In the genomic region with DNA sequence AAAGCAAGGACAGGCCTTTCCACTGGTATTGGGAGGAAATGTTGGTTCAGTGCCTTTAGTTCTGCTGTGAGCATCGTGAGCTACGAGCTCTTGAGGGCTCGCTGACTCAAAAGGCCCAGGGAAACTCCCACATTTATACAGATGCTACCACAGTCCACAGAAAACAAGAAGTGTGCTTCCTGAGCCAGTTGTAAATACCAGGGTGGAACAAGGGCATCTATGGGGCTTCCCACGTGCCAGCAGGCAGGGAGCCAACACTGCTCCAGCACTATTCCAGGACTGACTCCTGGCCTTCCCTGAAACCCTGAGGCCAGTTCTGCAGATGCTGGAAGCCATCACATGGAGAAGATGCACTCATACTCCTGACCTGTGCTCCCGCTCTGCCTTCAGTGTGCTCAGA, we compare ENCODE assay signal across 12 mouse cellular contexts.
A peak's percentile ranks its signal among the peaks of the same experiment; 100 is the strongest.
DNase-seq lines count a peak whose midpoint lies in the region; ATAC-seq and TF ChIP-seq lines count a peak whose summit lies in the region.
"Had no signal": no experiment of that assay in that cellular context is flagged by ENCODE, and none has a peak within 500 bp of the region (broad histone marks: within the 10 kb centered on the region; RNA-seq: fewer than 3 reads in every experiment).

No protein-coding gene starts in this region.

- DNase-seq in adrenal gland, postnatal 10 days: peak; percentile 79
- no peak for DNase-seq in adrenal gland, adult 18-20 months (ENCODE audit: low spot score in 2 of 2)
- peak; percentile 51 for DNase-seq in liver, adult 2 months (ENCODE audit: extremely low read depth, low read depth, low spot score)
- peak; percentile 40 for DNase-seq in lung, postnatal 0 days (ENCODE audit: low spot score)
- DNase-seq in right cerebral cortex, adult 18-20 months: no peak
- DNase-seq: B cell, adult 2 months; cerebellum, adult 11 months had no signal

- TF ChIP-seq CTCF in liver, adult 2 months (IDR thresholded peaks at IDR 0.05; ENCODE audit: low read depth, low read length): no peak
- no peak for TF ChIP-seq CTCF in lung, postnatal 0 days (IDR thresholded peaks at IDR 0.05)

- H3K4me2 ChIP-seq in liver, embryonic 12.5 days: no peak overlapping the region
- H3K4me2 ChIP-seq in heart, embryonic 14.5 days (ENCODE audit: low read length): no peak overlapping the region
- H3K4me2 ChIP-seq in lung, postnatal 0 days (replicated peaks; ENCODE audit: low read depth, low read length): no peak overlapping the region
- H3K4me2 ChIP-seq: limb, embryonic 12.5 days had no signal

- peaks cover 7% of the 10 kb centered on the region; the same call in 1 of the 2 replicates for H3K36me3 ChIP-seq in liver, adult 2 months (ENCODE audit: control insufficient read depth, insufficient read depth, low read length)
- H3K36me3 ChIP-seq in liver, embryonic 12.5 days: peaks cover 22% of the 10 kb centered on the region; the same call in 1 of the 2 replicates
- peaks cover 23% of the 10 kb centered on the region for H3K36me3 ChIP-seq in heart, embryonic 14.5 days (ENCODE audit: control insufficient read depth, insufficient read depth, low read length)
- peaks cover 4% of the 10 kb centered on the region; the same call in 1 of the 2 replicates for H3K36me3 ChIP-seq in lung, postnatal 0 days (ENCODE audit: insufficient read depth, low read length)
- H3K36me3 ChIP-seq: limb, embryonic 12.5 days had no signal

- WGBS in liver, adult 2 months: 47% methylated on average over 5 of the region's 5 CpGs
- WGBS in liver, embryonic 12.5 days (ENCODE audit: insufficient replicate concordance): 76% methylated on average over 5 of the region's 5 CpGs
- 38% methylated on average over 5 of the region's 5 CpGs for WGBS in heart, embryonic 14.5 days
- whole genome bisulfite sequencing in lung, postnatal 0 days: 40% methylated on average over 5 of the region's 5 CpGs

- H3K4me1 ChIP-seq in liver, adult 2 months (ENCODE audit: control insufficient read depth, insufficient read depth, low read length): no peaks in the 10 kb centered on the region
- peaks cover 18% of the 10 kb centered on the region for H3K4me1 ChIP-seq in liver, embryonic 12.5 days
- peaks cover 33 to 56% of the 10 kb centered on the region in 2 experiments for H3K4me1 ChIP-seq in heart, embryonic 14.5 days (ENCODE audit: control insufficient read depth in 2 of 2, insufficient read depth in 2 of 2, low read length in 2 of 2)
- no peaks in the 10 kb centered on the region for H3K4me1 ChIP-seq in lung, postnatal 0 days (ENCODE audit: insufficient read depth, low read depth, low read length)
- H3K4me1 ChIP-seq: megakaryocyte, embryonic 14.5 days had no signal

- H3K79me2 ChIP-seq in liver, adult 2 months (ENCODE audit: control insufficient read depth, insufficient read depth, low read length): no peaks in the 10 kb centered on the region

- H3K27me3 ChIP-seq in liver, adult 2 months (ENCODE audit: control insufficient read depth, insufficient read depth, low read length): no peaks in the 10 kb centered on the region
- no peaks in the 10 kb centered on the region for H3K27me3 ChIP-seq in liver, embryonic 12.5 days (replicated peaks)
- no peaks in the 10 kb centered on the region for H3K27me3 ChIP-seq in heart, embryonic 14.5 days (ENCODE audit: control insufficient read depth, insufficient read depth, low read length)
- no peaks in the 10 kb centered on the region for H3K27me3 ChIP-seq in lung, postnatal 0 days (replicated peaks; ENCODE audit: insufficient read depth, low read length)
- H3K27me3 ChIP-seq: megakaryocyte, embryonic 14.5 days had no signal

- no peaks in the 10 kb centered on the region for H3K9me3 ChIP-seq in liver, embryonic 12.5 days (replicated peaks)
- no peaks in the 10 kb centered on the region for H3K9me3 ChIP-seq in heart, embryonic 14.5 days (ENCODE audit: control insufficient read depth, low read length)
- H3K9me3 ChIP-seq in lung, postnatal 0 days (ENCODE audit: low read length): no peaks in the 10 kb centered on the region
- H3K9me3 ChIP-seq: limb, embryonic 12.5 days; megakaryocyte, embryonic 14.5 days had no signal

- TF ChIP-seq EP300 in lung, postnatal 0 days (IDR thresholded peaks at IDR 0.05): 0 out of 2 replicates have a peak, but pooled peaks have one; percentile 28

- H3K4me3 ChIP-seq in liver, adult 2 months (ENCODE audit: insufficient read depth, low read depth, low read length): no peak overlapping the region
- no peak overlapping the region for H3K4me3 ChIP-seq in liver, embryonic 12.5 days
- no peak overlapping the region for H3K4me3 ChIP-seq in heart, embryonic 14.5 days (ENCODE audit: control insufficient read depth in 1 of 2, insufficient read depth in 1 of 2, low read depth in 1 of 2, low read length in 2 of 2)
- H3K4me3 ChIP-seq in lung, postnatal 0 days (ENCODE audit: low read depth, low read length): no peak overlapping the region
- H3K4me3 ChIP-seq: limb, embryonic 12.5 days; megakaryocyte, embryonic 14.5 days had no signal

- TF ChIP-seq POLR2A in liver, adult 2 months (IDR thresholded peaks at IDR 0.05; ENCODE audit: extremely low read depth, insufficient read depth, low read length): no peak

- ATAC-seq in liver, embryonic 12.5 days: no peak
- ATAC-seq in heart, embryonic 14.5 days (ENCODE audit: insufficient number of reproducible peaks, insufficient read depth, low FRiP score, low read depth): no peak
- peak; percentile 76 for ATAC-seq in lung, postnatal 0 days
- ATAC-seq in erythroid progenitor cell, adult 5-6 weeks (replicated peaks; ENCODE audit: low FRiP score, poor library complexity, severe bottlenecking): no peak

- no peak overlapping the region for H3K27ac ChIP-seq in liver, adult 2 months (replicated peaks; ENCODE audit: insufficient read depth, low read depth, low read length)
- H3K27ac ChIP-seq in liver, embryonic 12.5 days: no peak overlapping the region
- peak overlapping the region; percentile 60 to 70 for H3K27ac ChIP-seq in heart, embryonic 14.5 days (replicated peaks in 1 of 2; ENCODE audit: control insufficient read depth in 1 of 2, insufficient read depth in 1 of 2, low read depth in 2 of 2, low read length in 2 of 2)
- H3K27ac ChIP-seq in lung, postnatal 0 days (ENCODE audit: low read length): no peak overlapping the region
- H3K27ac ChIP-seq: limb, embryonic 12.5 days had no signal

- no peak overlapping the region for H3K9ac ChIP-seq in liver, adult 2 months (ENCODE audit: low read depth, low read length)
- H3K9ac ChIP-seq in liver, embryonic 12.5 days: no peak overlapping the region
- H3K9ac ChIP-seq in heart, embryonic 14.5 days (ENCODE audit: low read length): peak overlapping the region; percentile 31; the same call in 1 of the 2 replicates
- H3K9ac ChIP-seq in lung, postnatal 0 days (replicated peaks; ENCODE audit: low read depth): no peak overlapping the region
- H3K9ac ChIP-seq: limb, embryonic 12.5 days had no signal

Comparison
In these comparisons a context has a peak if more than half of its experiments do, and no peak if none do; other contexts are left out.
1. DNase-seq: peak in adrenal gland, postnatal 10 days (single experiment), liver, adult 2 months (single experiment) and lung, postnatal 0 days (single experiment); none in adrenal gland, adult 18-20 months (0 of 2) and right cerebral cortex, adult 18-20 months (single experiment).
2. H3K27ac ChIP-seq: peak in heart, embryonic 14.5 days (2 of 2); none in liver, adult 2 months (single experiment), liver, embryonic 12.5 days (single experiment) and lung, postnatal 0 days (single experiment).